Mouse (Mus musculus): ENCODE measurements around the gene Eef2kmt.

Eef2kmt gene

DNA sequence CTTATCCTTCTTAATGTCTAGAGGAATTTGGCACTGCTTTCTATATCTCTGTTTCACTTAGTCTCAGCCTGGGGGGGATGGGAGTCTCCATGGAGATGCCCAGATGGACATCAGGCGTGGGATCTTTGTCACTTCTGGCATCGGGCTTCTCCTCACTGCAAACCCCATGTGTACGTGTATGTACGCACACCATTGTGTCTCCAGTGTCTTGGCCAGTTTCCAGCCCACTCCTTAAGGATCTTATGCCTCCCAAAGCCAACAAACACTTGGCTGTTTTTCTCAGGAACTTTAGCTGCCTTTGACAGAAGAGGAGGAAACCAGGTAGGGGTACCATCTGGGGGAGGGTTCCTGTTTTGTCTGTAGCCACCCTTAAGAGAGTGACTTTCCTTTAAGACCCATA is 34.4 kb downstream of the Eef2kmt start:
- no peak for DNase-seq

DNA sequence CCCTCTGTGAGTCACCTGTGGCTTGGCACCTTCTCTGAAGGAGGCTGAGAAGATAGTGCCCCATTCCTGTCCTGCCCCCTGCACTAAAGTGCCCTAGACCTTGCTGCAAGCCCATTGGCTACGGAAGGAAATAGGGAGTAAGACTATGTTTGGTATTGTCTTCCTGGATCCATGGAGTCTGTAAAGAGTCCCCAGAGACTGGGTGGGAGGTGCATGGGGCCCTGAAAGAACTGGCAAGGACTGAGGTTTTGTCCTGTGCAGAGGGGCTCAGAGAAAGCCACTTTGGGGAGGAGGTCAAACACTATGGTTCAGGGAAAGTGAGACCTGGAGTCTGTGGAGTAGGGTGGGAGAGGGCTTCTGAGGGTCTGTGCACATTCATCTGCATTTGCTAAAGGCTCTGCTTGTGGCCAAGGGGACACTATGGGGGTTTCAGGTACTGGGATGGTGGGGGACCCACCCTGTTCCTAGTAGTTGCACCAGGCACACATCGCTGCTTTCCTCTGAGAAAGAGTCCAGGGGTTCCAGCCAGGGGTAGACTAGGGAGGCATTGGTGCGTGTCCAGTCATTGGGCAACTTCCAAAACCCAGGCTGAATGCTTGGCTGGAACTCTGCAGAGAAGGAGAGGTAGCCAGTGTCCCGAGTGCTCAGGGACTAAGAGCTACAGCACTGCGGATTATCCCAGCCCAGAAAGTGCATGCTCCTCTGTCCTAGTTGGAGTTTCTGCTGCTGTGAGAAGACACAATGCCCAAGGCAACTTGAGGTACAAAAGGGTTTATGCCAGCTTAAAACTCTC is 38.2 kb downstream of the Eef2kmt start:
- DNase-seq: no peak

DNA sequence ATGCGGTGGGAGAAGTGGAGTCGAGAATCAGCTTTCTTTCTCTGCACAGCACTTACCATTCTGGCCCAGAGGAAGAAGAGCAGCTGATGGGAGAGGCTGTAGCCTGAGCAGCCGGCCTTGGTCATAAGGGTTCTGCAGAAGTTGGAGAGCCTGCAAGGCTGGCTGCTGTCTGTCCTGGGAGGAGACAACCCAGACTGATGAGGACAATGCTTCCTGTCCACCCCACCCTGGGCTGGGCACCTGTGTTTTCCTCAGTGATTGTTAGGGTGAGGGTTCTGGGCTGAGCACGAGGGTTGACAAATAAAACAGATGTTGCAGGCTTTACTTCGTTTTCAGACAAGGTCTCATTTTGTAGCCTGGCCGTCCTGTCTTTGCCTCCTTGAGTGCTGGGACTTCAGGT is 39.1 kb downstream of the Eef2kmt start:
- DNase-seq: no peak

DNA sequence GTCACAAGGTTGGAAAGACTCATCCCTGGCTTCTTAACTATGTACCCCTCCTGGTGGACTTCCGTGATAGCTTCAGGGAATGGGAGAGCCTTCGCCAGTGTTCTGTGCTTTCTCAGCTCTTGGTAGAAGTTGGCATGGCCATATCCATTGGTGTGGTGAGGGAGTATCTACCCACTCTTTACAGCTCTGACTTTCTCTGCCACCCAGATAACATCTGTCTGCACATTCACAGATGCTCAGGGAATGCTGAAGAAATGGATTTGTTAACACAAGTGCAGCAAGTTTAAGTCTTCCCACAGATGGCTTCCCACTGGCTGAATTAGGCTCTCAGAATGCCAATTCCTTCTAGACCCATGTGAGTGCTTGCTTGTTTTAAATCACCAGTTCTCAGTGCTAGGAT is 41.7 kb downstream of the Eef2kmt start:
- DNase-seq: no peak

DNA sequence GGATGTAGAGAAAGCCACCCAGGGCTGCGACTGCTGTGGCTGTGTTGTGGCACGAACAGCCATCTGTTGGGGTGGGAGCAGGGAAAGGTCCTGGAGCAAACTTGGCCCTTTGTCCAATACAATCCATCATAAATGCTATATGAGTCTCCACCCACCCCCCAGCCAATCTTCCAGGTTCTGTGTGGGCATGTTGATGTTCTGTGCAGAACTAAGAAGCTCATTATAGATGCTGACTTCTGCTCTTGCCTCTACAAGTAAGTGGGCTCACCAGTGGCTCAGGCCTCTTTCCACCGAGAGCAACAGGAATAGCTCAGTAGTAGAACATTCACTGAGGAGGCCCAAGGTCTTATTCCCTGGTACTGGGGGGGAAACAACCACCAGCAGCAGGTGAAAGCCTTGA is 43.6 kb downstream of the Eef2kmt start:
- no peak for DNase-seq

DNA sequence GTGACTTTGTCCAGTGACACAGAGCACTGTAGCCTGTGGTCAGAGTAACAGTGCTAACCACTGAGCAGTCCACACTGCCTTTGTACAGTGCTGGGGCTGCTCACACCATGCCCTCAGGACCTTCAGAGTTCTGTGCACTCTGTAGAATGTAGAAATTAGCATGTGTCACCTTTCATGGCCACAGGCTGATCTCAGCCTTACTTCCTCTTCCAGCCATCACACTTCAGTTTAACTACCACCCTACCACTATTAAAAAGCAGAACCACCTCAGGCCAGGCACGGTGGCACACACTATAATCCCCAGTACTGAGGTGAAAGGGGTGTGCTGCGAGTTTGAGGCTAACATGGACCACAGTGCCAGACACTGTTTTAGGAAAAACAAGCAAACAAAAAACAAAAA is 45.4 kb downstream of the Eef2kmt start:
- no peak for DNase-seq

DNA sequence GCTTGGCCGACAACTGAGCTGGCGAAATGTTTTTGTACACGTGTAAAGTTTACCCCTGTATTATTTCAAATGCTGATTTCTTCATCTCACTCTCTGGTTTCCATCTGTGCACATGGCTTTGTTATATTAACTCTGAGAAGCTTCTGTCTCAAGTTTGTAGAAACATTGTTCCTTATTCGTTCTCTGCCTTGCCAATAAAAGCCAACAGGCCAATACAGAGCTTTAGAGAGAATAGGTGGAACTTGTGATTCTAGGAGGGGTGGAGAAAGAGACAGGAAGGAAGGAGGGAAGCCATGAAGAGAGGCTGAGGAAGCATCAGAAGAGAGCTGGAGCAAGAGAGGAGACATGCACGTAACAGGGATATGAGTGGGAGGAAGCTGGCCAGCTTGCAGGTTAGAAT is 49.7 kb downstream of the Eef2kmt start:
- DNase-seq: no peak

DNA sequence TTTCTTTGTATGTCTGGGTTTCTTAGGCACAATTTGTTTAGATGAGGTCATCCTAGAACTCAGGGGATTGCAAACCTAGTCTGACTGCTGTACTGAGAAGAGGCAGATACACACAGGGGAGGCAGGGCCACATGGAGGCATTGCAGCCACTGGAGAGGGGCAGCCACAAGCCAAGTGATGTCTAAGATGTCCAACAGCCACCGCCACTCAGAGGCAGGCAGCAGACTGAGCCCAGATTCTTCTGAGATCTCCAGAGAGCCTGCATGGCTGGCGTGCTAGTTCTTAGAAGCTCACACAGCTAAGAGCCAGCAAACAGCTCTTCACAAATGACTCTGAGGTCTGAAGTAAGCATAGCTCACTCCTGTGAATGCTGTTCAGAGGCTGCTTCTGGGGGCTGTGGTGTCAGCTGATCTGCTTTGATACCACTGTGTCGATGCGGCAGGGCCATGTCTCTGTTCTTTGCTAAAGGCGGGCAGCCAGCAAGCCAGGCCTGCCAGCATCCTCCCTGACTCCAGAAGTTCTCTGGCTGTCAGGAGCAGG is 50.3 kb downstream of the Eef2kmt start:
- no peak for DNase-seq

DNA sequence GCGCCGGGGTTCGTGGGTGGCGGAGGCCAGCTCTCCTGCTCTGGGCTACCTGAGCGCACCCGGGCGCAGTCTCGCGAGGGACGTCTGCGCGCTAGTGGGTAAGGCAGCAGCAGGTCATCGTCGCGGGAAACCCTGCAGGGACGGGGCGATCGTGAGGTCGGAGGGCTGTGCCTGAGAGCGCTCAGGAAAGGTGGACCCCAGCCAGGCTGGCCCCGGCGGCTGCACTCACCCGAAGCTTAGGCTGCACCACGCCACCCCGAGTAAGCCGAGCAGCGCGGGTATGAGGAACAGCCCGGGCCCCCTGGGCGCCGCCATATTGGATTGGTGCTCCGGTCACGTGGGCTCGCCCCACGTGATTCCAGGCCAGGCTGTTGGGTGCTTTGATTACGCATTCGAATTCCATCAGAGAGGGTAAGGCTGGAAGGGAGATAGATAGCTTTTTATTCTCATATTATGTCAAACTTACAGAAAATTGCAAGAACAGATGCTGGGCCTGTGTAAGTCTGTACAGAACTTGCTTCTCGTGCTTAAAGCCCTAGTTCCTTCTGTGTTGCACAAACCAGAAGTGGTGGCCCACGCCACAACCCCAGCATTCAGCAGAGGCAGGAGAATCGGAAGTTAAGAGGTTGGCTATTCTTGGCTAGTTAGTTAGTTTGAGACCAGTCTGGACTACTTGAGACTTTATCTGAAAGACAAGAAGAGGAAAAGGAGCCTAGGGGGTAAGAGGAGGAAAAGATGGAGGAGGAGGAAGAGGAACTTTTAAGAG is 51.9 kb downstream of the Eef2kmt start, which contains the start of gene Nagpa:
Gene Nagpa (minus strand): TSS at position 345 of the 766 bp plus-strand sequence.
- peak; percentile 86 for DNase-seq

DNA sequence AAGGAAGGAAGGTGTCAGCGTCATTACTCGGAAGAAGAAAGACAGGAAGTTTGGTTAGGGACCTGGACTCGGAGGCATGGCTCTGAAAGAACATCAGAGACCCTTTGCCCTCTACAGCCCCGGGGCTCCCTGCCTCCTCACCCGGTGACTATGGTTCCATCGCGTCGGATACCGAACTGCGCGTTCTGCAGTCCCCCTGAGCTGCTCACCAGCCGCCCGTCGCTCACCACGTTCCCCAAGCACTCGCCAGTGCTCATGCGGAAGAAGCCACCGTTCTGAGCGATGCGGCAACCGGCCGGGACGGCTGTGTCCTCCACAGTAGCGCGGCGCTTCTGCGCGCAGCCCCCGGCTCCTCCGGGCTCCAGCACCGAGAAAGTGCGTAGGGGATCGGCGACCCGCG is 52.6 kb downstream of the Eef2kmt start:
- DNase-seq: peak; percentile 60

DNA sequence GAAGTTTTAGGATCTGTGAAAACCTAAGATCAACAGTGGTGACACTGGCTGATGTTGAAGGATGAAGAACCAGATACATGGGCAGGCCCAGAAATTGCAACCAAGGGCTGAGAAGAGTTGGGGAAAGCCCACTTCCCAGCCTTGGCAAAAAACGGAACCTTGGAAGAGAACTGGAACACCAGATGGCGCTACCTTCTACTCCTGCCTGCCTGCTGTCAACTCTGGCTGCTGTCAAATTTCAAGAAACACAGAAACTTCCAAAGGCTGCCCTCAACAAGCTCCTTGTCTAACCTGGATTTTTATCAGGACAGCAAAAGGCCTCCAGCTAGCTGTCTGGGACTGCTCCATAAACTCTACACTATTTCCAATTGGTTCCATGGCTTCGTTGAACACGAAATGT is 53.1 kb downstream of the Eef2kmt start:
- peak; percentile 56 for DNase-seq

DNA sequence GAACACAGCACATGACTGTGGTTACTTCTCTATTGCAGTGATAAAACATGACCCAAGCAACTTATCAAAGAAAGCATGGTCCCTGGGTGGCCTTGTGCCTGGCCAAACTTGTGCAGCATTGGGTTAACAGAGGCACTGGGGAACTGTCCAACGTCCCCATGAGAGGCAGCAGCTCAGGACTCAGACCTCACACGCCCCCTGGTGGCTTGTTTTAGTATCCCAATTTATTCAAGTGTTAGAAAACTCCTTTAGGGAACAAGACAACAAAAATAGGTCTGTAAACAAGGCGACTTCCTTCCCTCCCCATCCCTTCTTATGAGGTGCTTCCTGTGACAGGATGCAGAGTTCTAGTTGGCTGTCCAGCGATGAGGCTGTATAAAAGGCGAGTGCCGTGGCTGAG is 60.7 kb downstream of the Eef2kmt start:
- peak; percentile 64 for DNase-seq
